22 mouse cellular contexts compared by ENCODE assay signal in genomic region chr12:8854401-8854800, GRCm38 (mm10).
DNase-seq lines count a peak whose midpoint lies in the region; ATAC-seq and TF ChIP-seq lines count a peak whose summit lies in the region.
"Had no signal": no experiment of that assay in that cellular context is flagged by ENCODE, and none has a peak within 500 bp of the region (broad histone marks: within the 10 kb centered on the region; RNA-seq: fewer than 3 reads in every experiment).

No protein-coding gene starts in this region.

- DNase-seq in adrenal gland, postnatal 14 days = peak; percentile 20
- DNase-seq in adrenal gland, postnatal 25 days = no peak
- peak; percentile 81 for DNase-seq in 3T3-L1 (ENCODE audit: low read depth, low spot score)
- no peak for DNase-seq in limb, embryonic 10.5 days (ENCODE audit: low spot score)
- no peak for DNase-seq in forebrain, embryonic 11.5 days (ENCODE audit: low spot score)
- DNase-seq in gastrocnemius, adult 18-20 months (ENCODE audit: low spot score) = no peak
- DNase-seq in embryo, embryonic 9.5 days (ENCODE audit: extremely low spot score) = no peak
- DNase-seq: cerebellum, adult 11 months; heart, postnatal 14 days; kidney, adult 8-10 months; kidney, postnatal 25 days; liver, embryonic 13.5 days; thymus, postnatal 36 days had no signal

- no peak for TF ChIP-seq POLR2A in bone marrow macrophage, adult 2 months (IDR thresholded peaks at IDR 0.05; ENCODE audit: borderline replicate concordance, low read depth, low read length)

- no peak overlapping the region for H3K4me3 ChIP-seq in bone marrow macrophage, adult 2 months (ENCODE audit: insufficient read depth, low read length)
- H3K4me3 ChIP-seq in limb, embryonic 10.5 days = no peak overlapping the region
- no peak overlapping the region for H3K4me3 ChIP-seq in forebrain, embryonic 11.5 days (ENCODE audit: low read depth, low read length)
- H3K4me3 ChIP-seq: forebrain, embryonic 12.5 days; heart, embryonic 10.5 days; hindbrain, embryonic 12.5 days; left cerebral cortex, adult 2 months; limb, embryonic 12.5 days; liver, embryonic 13.5 days; midbrain, embryonic 13.5 days had no signal

- no peak for ATAC-seq in forebrain, embryonic 11.5 days (replicated peaks; ENCODE audit: low FRiP score)
- ATAC-seq: activated CD4-positive, CD25-positive, alpha-beta regulatory T cell, adult 4 months; midbrain, embryonic 13.5 days had no signal

- TF ChIP-seq CTCF in bone marrow macrophage, adult 2 months (IDR thresholded peaks at IDR 0.05; ENCODE audit: low read depth, low read length) = no peak

- no peak overlapping the region for H3K4me2 ChIP-seq in forebrain, embryonic 11.5 days (ENCODE audit: low read depth, low read length, severe bottlenecking)
- H3K4me2 ChIP-seq: forebrain, embryonic 12.5 days; hindbrain, embryonic 12.5 days; limb, embryonic 12.5 days; liver, embryonic 13.5 days; lung, embryonic 14.5 days; midbrain, embryonic 13.5 days had no signal

- no peaks in the 10 kb centered on the region for H3K9me3 ChIP-seq in limb, embryonic 10.5 days (replicated peaks)
- no peaks in the 10 kb centered on the region for H3K9me3 ChIP-seq in forebrain, embryonic 11.5 days (ENCODE audit: control insufficient read depth, low read length)
- H3K9me3 ChIP-seq: forebrain, embryonic 12.5 days; heart, embryonic 10.5 days; hindbrain, embryonic 12.5 days; limb, embryonic 12.5 days; liver, embryonic 13.5 days; midbrain, embryonic 13.5 days had no signal

- H3K27me3 ChIP-seq in limb, embryonic 10.5 days (ENCODE audit: low read depth, poor library complexity, severe bottlenecking) = no peaks in the 10 kb centered on the region
- no peaks in the 10 kb centered on the region for H3K27me3 ChIP-seq in forebrain, embryonic 11.5 days (ENCODE audit: control insufficient read depth, insufficient read depth, low read length)
- H3K27me3 ChIP-seq: forebrain, embryonic 12.5 days; hindbrain, embryonic 12.5 days; limb, embryonic 12.5 days; midbrain, embryonic 13.5 days had no signal

- H3K9ac ChIP-seq in forebrain, embryonic 11.5 days (ENCODE audit: low read length) = no peak overlapping the region
- H3K9ac ChIP-seq: forebrain, embryonic 12.5 days; hindbrain, embryonic 12.5 days; limb, embryonic 12.5 days; liver, embryonic 13.5 days; lung, embryonic 14.5 days; midbrain, embryonic 13.5 days had no signal

- H3K36me3 ChIP-seq in limb, embryonic 10.5 days = no peaks in the 10 kb centered on the region
- no peaks in the 10 kb centered on the region for H3K36me3 ChIP-seq in forebrain, embryonic 11.5 days (ENCODE audit: control insufficient read depth, insufficient read depth, low read length)
- H3K36me3 ChIP-seq: forebrain, embryonic 12.5 days; heart, embryonic 10.5 days; hindbrain, embryonic 12.5 days; limb, embryonic 12.5 days; liver, embryonic 13.5 days; midbrain, embryonic 13.5 days had no signal

- peaks cover 31% of the 10 kb centered on the region for H3K4me1 ChIP-seq in bone marrow macrophage, adult 2 months (ENCODE audit: control insufficient read depth, insufficient read depth, low read length)
- peaks cover 95% of the 10 kb centered on the region for H3K4me1 ChIP-seq in limb, embryonic 10.5 days
- H3K4me1 ChIP-seq in forebrain, embryonic 11.5 days (replicated peaks; ENCODE audit: control insufficient read depth, insufficient read depth, low read length) = no peaks in the 10 kb centered on the region
- H3K4me1 ChIP-seq: forebrain, embryonic 12.5 days; liver, embryonic 13.5 days; midbrain, embryonic 13.5 days had no signal

- H3K27ac ChIP-seq in bone marrow macrophage, adult 2 months (ENCODE audit: insufficient read depth, low read depth, low read length) = peak overlapping the region; percentile 21
- peak overlapping the region; percentile 93 for H3K27ac ChIP-seq in limb, embryonic 10.5 days
- no peak overlapping the region for H3K27ac ChIP-seq in forebrain, embryonic 11.5 days (ENCODE audit: low read depth, low read length)
- H3K27ac ChIP-seq: forebrain, embryonic 12.5 days; heart, embryonic 10.5 days; hindbrain, embryonic 12.5 days; left cerebral cortex, adult 2 months; liver, embryonic 13.5 days; midbrain, embryonic 13.5 days had no signal

- 86% methylated on average over 4 of the region's 4 CpGs for WGBS in limb, embryonic 10.5 days
- 83% methylated on average over 4 of the region's 4 CpGs for WGBS in forebrain, embryonic 11.5 days

Comparison
In these comparisons a context has a peak if more than half of its experiments do, and no peak if none do; other contexts are left out.
1. DNase-seq: peak in adrenal gland, postnatal 14 days (single experiment) and 3T3-L1 (single experiment); none in adrenal gland, postnatal 25 days (single experiment), limb, embryonic 10.5 days (single experiment), forebrain, embryonic 11.5 days (single experiment), gastrocnemius, adult 18-20 months (single experiment) and embryo, embryonic 9.5 days (single experiment).